Mouse (Mus musculus) CD4-positive, CD25-positive, alpha-beta regulatory T cell, adult 4 months (primary cell): Measurements from ENCODE around the gene Negr1. TPM values are rescaled to one million over a fixed set of nuclear protein-coding genes. Genes with fewer than 3 reads are reported as not detected.

ENCODE experiments used
- ATAC-seq: one replicate; pipeline ENCODE4 v1.8.0; 2017
- polyA plus RNA-seq, 2 experiments: library from polyadenylated mRNA; unstranded; fragments of 100-300 nt; shearing (Covaris generic); gene quantifications; one replicate each; pipeline ENCODE4 v1.2.1; 2017

Negr1 gene
- polyA plus RNA-seq, 2 experiments from 2014 or later: not detected

DNA sequence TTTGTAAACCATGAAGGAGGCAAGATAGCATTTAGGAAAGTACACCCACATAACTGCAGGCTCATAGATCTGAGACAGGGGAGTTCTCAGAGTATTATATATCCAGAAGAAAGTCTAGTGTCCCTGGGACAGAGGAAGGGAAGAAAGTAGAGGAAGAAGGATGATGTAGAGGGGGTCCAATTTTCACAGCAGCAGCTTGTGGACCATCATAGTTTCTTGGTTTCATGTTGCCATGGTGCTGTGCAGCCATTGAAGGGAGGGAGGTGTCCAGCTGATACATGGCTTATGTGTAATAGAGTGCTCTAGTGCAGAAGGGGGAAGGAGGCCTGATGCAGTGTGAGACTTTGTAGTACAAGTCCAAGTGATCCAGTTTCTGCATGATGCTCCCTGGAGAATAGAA, 359.8 kb downstream of the Negr1 start:
- no peak for ATAC-seq

DNA sequence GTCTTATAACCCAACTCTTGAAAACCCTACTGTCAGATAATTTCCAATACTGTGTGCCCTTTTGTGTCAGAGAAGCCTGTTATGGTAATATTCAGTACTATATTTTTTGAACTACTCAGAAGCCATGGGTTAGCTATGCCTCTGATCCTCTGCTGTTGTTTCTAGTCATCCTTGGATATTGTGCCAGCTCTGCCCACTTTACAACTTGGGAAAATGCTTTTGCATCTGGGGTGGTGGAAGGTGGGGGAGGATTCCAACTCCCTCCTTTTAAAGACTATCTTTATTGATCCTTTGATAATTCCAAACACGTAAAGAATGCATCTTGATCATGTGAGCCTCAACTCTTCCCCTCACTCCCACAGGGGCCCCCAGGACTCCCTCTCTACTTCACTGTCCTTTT, 361.6 kb downstream of the Negr1 start:
- ATAC-seq: no peak

DNA sequence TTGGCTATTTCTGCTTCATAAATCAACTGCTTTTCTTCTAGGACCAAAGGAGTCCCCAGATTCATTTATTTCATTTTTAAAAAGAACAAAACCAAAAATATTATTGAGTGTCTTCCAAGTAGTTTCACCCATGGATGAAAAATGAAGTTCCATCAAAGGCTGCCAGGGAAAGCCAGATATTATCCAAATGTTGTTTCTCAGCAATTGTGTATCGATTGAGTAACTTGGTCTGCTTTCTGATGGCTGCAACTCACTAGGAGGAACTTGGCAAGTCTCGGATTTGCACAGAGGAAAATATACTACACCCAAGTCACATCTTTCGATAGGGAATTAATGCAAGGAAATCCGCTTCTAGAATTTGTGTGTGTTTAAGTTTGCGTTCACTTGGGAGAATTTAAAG, 363.5 kb downstream of the Negr1 start:
- no peak for ATAC-seq

DNA sequence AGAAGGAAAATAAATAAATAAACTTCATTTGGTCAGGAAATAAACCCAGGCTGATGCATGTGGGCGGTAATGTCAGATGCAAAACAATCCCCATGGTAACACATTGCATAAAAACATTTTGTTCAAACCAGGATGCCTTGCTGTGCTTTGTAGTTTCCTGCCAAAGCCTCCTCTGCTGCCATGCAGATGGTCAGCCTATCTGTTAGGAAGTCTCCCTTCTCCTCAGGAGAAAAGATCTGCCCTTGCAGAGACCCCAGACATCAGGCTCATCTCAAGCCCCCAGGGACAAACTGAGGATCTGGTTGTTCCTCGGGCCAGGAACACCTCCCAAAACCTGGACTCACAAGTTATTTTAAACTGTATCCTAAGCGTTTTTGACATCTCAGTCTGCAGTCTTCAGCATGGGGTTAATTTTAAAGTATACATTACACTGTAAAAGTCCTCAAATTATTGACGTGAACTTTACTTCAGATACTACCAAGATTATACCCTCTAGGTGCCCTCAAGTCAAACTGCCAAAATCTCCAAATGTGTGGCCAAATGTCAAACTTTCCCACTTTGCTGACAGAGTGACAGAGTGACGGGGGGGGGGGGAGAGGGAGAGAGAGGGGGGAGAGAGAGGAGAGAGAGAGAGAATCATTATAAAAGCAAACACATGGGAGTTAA, 366.9 kb downstream of the Negr1 start:
- no peak for ATAC-seq

DNA sequence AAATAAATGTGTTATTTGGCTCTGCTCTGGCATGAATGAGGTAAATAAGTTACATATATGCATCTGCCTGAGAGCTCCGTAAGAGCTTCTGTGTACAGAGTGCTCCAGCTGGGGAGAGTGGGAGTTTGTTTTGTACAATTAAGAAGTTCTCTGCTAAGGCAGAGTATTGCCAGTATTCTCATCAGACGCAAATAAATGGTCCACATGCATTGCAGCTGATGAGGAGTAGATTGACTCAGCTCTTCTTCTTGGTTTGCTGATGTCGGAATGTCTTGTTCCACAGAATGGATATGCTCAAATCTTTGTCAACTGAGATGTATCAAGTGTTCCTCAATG, 367.4 kb downstream of the Negr1 start:
- ATAC-seq: no peak

DNA sequence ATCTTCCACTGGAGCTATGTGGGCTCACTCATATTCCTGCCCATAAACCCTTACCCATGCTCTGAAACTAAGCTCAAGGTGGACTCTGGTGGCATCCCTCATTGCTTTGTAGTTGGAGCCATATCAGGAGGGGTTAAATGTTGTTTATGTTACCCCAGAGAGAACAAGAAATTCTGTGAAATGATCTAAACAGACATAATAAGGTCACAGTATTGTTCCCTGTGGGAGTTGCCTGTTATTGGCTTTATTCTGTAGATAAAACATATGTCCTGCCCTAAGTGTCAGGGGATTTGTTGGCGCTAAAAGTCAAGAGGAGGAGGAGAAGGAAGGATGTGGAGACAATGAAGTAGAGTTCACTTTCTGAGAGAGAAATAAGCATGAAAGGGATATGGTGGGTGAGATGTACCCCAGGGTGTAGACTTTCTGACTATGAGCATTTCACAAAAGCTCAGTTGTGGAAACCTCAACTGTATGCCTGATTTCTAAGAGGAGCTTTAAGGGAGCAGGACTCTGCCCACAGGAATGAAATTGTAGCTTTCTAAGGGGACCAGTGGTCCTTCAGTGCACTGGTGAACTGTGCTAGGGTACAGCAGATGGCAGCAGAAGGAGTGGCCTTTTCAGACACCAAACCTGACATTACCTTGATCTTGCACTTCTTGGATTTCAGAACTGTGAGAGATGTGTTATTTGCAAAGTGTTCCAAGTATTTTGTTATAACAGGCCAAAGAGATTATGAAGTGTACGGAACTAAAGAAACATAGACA, 368.3 kb downstream of the Negr1 start:
- no peak for ATAC-seq

DNA sequence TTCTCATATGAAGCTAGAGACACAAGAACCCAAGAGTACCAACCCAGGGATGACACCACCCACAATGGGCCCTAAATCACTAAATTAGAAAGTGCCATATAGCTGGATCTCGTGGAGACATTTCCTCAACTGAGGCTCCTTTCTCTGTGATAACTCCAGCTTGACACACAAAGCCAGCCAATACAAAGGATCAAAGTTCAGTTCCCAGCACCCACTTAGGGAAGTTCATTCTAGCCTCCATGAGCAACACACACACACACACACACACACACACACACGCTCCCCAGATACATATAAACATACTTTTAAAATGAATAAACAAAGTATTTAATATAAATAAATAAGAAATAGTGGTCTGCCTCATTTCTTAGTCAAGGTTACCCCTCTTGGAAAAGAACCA, 369.4 kb downstream of the Negr1 start:
- ATAC-seq: no peak

DNA sequence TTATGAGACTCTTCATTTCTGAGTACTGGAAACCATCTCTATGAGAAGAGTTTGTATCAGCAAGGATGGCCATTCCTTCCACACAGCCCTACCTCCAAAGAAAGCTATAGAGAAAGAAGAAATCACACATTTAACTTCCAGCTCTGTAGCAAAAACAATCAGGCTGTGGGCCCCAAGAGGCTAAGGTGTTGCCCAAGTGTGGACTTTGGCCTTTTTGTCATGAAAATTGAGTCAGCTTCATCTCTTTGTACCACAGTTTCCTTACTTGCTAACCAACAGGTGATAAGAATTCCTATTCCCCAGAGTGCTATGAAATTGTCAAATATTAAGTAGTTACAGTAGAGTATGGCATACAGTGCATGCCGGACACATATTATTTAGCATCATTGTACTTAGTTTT, 369.9 kb downstream of the Negr1 start:
- ATAC-seq: no peak

DNA sequence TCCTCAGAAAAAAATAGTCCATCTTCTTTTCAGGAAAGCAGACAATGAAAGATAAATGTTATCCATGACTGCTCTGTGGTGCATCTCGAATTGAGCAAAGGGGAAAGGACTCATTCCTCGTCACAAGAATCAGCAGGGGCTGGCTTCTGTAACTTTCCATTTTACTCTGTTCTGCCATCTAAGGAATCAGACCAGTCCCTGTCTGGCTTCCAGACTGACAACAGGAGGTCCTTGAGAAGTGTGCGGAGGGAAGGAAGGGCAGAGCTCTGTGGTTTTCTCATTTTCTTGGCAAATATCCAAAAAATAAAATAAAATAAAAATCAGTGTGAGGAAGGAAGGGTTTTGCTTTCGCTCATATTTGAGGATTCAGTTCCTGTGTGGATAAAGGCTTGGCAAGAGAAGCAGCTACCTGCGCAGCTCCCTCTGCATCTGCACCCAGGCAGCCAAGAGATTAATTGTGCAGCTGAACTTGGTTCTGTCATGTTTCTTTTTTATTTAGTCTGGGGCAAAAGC, 373.2 kb downstream of the Negr1 start:
- no peak for ATAC-seq

DNA sequence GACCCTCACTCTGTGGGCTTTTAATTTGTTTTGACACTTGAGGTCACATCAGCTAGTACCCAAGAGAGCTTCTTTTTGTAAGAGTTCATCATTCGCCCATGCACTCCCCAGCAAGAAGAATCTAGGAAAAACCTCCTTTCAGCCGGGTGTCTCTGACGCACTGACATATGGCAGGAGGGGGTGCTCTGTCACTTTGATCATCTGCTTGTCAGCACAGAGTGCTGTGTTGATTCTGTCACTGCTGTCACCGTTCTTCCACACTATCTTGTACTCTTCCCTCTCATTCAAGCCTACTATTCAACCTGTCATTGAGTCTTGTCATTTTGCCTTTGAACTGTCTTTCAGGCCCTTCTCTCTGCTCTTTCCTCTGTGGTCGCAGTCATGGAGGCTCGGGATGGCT, 385.8 kb downstream of the Negr1 start:
- no peak for ATAC-seq

DNA sequence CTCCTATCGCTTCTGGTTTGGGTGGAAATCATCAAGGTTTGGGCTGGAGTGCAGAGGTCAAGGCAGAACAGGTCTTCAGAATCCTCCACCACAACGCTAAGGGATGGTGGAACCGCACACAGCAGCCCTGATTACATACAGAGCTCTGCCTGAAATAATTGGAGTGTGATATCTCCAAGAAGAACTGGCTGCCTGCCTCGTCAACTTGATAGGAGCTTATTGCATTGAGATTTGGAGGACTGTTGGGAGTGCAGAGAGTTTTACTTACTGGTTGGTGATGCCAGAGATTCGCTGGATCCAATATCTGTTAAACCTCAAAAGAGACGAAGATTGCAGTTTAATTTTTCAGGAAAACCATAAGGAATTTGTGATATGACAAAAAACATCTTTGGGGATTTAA, 391.4 kb downstream of the Negr1 start:
- ATAC-seq: no peak

DNA sequence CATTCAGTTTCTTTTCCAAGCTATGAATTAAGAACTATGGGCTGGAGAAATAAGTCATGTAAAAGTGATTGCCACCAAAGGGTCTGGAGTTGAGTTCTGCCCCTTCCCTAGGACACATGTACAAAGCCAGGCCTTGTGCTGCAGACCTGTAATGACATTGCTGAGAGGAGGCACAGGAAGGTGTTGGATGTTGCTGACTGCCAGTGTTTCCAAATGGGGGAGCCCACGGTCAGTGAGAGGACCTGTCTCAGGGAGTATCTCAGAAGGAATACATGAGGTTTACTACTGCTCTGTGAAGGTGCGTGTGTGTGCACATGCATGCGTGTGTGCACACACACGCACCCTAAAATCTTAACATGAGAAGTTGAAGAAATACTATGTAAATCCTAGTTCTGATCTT, 393.5 kb downstream of the Negr1 start:
- no peak for ATAC-seq

DNA sequence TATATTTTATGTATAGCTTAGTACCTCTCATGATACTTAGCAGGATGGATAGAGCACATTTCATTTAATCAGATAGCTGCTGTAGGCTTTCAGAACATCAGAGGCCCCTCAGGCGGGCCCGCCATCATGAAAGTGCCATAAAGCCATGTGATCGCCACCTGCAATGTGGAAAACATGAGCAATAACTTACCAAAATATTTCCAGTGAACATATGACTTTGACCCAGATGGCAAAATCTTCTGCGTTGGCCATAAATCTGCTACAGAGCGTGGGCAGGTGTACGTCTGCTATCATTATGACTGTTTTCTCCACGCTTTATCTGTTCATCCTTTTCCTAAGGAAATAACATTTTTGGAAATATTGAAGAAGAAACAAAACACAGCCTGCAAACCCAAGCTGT, 397.0 kb downstream of the Negr1 start:
- no peak for ATAC-seq

DNA sequence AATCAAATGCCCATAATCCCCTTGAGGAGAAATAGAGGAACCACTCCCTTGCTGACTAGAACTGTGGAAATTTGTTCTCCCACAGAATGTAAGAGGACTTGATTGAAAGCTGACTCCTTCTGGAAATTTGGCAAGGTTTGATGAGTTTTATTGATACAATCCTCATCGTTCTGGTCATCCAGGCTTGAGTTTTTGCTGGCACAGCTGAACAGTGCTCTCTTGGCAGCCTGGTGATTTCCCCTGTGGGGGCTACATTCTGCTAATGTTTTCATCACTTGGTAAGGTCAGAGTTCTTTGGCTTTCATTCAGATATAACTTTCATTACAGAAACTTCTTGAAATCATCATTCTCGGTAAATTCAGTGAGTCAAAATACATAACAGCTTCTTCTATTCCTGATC, 407.2 kb downstream of the Negr1 start:
- no peak for ATAC-seq

DNA sequence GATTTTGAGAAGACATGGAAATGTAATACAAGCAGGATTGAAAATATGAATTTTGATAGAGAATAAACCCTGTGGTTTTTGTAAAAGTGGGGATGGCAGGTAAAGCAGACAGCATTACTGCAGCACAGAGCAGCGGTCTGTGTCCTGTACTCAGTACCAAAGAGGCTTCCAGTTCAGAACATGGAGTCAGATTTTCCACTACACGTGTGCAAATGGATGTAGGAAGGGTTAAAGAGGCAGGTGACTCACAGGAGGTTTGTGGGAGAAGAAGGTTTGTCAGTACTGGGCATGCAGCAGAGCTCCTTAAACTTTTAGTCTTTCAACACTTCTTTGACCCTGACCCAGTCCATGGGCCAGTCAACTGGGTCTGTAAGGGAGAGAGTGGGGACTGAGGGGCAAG, 409.5 kb downstream of the Negr1 start:
- ATAC-seq: no peak

DNA sequence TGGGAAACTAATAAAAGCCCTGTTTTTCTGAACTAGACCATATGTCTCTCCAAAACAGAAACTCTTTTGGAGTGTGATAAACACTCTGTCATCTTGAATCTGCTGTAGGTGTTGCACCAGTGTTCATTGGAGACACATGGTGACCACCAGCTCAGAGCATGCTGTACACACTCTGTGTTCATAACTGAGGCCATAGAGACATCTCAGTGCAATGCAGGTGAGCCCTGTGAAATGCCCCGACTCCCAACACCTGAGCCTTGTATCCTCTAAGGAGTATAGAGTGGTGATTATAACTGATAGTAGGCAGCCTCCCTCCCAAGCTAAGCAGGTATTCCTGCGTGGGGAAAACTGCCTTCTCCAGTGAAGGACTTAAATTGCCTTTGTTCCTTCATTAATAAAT, 415.2 kb downstream of the Negr1 start:
- no peak for ATAC-seq

DNA sequence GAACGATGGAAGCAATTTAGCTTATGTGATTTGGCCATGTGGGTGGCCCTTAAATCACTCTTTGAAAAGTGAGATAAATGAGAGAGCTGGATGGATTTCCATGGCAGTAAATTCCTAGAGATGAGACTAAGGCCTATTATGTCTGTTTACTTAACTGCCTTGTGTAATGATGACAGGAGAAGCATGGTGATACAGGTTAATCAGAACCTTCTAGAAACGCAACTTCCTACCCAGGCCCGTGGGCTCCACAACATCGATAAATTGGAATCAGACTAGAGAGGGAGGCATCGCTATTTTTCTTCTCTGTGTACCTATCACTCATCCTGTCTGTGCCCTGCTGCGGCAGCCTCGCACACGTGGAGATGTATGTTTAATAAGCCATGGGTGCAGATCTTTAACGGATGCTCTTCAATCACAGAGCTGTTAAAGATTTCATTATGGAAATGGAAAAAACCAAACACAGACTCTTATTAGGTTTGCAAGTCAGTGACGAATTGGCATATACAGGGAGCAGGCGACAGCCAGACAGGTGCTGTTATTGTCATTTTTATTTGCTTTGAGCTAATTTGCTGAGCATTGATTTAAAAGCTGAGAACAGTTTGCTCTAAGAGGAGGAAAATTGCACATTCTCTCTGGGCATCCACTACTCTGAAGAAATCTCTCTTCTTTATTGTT, 418.6 kb downstream of the Negr1 start:
- ATAC-seq: no peak

DNA sequence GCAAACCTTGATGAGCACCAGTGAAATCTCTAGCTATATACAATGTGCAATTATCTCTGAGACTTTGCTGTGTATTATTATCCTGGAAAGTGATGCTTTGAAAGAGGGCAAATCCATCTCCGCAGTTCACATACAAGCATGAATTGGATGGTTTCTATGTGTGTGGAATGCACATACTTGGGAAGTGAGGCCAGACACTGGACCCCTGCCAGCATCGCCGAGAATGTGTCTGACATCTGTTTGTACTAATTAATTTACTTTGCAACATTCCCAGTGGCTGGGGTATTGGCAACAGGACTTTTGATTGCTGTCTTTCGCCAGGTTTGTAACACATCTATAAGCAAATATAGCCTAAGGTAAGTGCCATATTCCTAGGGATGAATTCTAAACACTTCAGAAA, 420.5 kb downstream of the Negr1 start:
- ATAC-seq: no peak

DNA sequence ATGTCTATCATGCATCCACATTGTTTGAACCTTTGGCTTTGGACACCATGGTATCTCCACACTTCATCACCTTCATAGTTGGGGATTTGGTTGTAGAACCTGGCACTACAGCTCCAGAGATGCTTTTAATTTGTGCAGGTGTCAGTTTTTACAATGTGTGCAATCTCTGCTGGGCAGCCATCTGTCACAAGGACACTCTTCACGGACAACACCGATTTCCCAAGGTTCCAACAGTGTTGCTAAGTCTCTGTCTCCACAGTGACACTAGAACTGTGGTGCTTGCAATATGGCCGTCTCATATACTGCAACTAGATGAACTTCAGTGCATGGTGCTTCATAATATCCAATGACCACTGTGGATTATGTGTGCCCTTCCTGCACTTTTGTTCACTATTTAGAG, 425.5 kb downstream of the Negr1 start:
- no peak for ATAC-seq

DNA sequence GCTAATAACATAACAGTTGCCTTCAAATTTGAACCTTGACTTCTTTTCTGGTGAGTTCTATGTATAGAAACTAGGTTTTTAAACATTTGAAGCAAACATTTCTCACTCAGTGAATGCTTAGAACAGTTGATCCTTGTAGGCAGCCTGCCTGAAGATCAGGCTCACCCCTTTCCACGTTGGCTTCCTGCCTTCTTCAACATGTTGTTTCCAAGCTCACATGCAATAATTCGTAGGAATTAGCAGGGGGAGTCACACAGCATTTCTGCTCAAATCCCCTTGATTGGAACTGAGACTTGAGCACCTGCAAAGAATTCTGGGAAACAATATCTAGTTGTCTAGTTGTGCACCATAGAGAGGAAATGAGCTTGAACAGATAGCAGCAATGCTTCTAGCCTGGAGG, 430.6 kb downstream of the Negr1 start:
- ATAC-seq: no peak

DNA sequence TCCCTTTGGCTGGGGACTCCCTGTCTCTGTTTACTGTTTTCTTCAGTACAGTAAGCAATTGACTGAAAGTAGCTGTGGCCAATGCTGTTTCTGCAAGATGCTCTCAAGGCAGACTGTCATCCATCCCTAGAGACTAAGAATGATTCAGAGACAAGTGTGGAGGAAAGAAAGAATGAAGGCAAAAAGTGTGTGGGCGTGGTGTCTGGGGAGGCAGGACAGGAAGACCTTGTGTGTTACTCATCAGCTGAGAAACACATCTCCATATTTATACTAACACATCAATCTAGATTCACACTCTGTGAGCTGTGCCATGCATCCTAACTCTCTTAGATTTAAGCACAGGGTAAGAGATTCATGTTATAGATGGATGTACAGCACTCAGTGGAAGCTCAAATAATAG, 431.2 kb downstream of the Negr1 start:
- ATAC-seq: no peak

DNA sequence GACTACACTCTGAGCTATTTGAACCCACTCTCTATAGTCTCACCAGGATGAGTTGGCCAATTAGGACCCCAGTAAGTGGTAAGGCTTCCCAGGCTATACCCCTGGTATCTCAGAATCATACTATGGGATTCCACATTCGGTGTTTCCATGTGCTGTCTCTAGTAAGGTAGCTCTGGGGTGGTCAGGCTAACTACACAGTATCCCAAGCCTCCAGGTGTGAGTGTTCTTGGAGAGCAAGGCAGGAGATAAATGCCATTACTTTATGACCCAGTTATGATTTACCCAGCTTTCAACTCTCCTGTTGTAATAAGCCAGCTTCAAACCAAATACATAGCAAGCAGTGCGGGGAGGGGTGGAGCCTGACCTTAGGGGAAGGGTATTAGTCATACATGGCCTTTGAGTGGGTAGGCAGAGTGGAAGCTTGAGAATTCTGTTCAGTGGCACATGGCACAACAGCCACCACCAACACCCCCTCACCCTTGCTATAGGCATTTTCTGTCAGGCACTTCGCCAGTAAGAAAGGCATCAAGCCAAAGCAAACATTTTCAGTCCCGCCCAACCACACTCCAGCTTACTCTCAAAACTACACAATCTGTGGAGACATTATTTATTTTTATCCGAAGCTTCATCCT, 437.7 kb downstream of the Negr1 start:
- no peak for ATAC-seq

DNA sequence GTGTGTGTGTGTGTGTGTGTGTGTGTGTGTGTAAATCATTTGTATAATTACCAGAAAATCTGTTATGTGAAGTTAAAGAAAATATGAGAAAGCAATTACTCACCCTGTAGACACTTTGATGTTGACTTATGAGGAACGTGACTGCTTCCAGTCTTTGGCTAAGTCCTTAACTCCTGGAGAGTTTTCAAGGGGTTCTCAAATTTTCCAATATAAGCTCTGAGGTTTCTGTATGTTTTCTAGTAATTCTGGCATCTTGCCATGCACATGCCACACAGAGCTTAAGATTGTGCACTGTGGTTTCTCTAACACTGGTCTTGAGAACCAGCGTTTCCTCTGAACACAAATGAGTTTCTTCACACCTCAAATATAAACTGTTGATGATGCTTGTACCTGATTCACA, 460.0 kb downstream of the Negr1 start:
- no peak for ATAC-seq

DNA sequence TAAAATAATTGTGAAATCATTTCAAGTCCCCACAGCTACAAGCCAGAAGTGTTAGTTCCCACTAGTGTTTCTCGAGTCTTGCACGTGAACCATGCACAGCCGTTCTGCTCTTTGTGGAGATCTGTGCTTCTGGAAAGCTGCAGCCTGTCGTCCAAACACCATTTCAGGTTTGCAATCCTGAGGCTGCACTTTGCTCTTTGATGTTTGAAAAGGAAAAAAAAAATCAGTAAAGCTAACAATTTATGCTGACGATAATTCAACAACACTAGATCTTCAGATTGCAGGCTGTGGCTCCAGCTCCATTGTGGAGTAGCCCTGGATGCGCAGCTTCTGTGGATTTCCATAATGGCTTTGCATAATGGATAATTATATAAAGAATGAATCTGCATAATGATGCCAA, 463.0 kb downstream of the Negr1 start:
- ATAC-seq: no peak
